Mouse (Mus musculus): ENCODE measurements around the gene Igfbp6.

The Igfbp6 gene

DNA sequence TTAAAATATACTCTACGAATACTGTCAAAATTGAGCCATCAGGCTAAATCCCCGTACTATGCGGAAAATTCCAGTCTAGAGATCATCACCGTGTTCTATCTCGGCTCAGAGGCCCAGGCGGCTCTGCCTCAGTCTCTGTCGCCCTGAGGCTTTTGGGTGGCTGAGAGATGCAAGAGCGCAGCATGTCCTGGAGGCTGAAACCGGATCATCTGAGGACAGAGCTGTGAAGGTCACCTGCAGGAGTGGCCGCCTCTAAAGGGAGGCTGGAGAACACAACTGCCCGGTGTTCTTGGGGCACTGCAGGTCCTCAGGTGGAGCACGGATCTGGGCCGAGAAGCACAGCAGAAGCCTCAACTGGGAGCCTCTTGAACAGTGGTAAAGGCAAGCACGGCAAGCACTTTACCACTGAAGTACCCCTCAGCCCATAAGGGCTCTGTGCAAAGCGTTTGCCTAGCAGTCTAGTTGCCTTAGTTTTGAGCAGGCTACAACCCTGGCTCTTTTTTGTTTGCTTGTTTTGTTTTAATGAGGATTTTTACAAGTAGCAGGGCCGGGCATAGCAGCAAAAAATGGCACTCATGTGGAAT lies 31.7 kb downstream of the Igfbp6 start:
- DNase-seq (ENCODE audit: low spot score): no peak

- DNase-seq (ENCODE audit: low spot score): no peak
Observed at GRCm38 (mm10) chr15:102176571-102177316, 32.6 kb downstream of the Igfbp6 start.

- no peak for DNase-seq (ENCODE audit: low spot score)
Observed at GRCm38 (mm10) chr15:102177417-102177816, 33.3 kb downstream of the Igfbp6 start.

DNA sequence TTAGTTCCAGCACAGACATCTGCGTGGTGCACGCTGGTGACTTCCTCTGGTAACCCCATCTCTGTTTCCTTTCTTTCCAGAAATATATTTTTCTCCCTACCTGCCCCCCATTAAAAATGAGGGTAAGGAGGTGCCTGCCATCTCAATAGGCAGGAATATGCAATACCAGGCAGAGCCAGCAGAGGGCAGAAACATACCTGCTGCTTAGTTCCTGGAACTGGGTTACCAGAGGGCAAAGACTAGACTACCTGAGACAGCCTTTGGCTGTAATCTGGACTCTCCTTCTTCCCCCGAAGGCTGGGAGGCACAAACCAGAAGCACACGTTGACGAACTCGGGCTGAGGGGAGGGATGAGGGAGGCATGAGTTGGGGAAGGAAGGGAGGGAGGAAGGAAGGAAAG lies 34.1 kb downstream of the Igfbp6 start:
- peak; percentile 70 for DNase-seq (ENCODE audit: low spot score)

DNA sequence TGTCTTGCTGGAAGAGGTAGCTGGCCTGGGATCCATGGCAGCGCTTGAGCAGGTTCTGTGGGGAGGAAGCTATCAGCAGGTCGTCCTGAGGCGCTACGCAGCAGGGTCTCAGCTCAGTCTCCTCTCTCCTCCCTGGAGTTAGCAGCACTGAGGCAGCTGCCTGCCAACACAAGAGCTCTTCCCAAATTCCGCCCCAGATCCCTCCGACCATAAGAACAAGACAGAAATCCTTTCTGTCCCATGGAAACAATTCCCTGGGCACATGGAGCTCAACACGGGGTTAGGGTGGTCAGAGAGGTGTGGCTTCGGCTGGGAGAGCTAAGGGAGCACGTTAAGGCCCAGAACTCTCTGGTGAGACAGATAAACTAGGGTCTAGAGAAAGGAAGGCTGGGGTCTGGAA lies 34.9 kb downstream of the Igfbp6 start:
- no peak for DNase-seq (ENCODE audit: low spot score)

DNA sequence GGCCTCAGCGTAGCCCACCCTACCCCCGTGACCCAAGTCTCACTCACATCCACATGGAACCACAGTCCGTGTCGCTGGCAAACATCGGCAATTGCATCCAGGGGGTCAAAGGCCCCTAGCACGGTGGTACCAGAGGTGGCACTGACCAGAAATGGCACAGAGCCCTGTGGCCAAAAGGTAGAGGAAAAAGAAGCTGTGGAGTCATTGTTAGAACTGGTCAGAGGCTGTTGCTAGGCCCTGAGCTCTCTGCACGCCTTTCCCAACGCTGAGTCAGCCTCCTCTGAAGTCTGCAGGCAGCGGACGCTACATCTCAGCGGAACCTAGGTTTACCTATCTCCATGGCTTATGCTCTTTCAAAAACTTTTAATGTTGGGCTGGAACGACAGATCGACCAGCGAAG lies 35.8 kb downstream of the Igfbp6 start:
- no peak for DNase-seq (ENCODE audit: low spot score)

GRCm38 (mm10) chr15:102183076-102183475 lies 38.9 kb downstream of the Igfbp6 start:
- DNase-seq (ENCODE audit: low spot score): no peak

DNA sequence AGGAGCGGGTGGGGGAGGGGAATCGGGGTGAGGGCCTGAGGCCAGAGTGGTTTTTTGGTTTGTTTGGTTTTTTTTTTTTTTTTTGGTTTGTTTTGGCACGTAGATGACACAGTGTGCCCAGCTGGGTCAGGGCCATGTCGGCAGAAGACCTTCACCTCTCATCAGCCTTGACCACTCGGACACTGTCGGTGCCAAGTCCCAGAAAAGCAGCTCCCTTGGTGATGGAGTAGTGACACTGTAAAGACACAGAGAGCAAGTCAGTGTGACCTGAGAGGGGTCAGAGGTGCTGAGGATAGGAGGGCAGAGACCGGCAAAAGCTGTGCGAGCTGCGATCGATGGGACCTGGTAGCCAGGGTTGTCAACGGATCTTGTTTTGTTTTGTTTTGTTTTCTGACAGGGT lies 42.1 kb downstream of the Igfbp6 start:
- no peak for DNase-seq (ENCODE audit: low spot score)

DNA sequence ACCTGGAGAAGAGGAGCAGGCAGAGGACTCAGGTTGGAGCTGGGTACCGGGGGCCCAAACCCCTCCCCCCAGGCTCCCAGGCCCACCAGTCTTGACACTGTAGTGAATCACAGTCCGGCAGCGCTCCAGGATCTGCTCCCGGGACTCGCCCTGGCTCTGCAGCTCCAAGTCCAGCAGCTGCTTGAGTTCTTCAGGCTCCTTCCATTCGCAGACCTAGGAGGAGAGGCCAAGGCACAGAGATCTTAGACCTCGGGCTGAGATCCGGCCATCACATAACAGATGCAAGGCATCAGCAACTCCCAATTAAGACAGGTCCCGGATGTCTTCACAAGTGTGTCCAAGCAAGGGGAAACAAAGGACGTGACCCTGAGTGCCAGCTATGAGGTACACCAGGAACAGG lies 43.9 kb downstream of the Igfbp6 start:
- DNase-seq (ENCODE audit: low spot score): no peak

DNA sequence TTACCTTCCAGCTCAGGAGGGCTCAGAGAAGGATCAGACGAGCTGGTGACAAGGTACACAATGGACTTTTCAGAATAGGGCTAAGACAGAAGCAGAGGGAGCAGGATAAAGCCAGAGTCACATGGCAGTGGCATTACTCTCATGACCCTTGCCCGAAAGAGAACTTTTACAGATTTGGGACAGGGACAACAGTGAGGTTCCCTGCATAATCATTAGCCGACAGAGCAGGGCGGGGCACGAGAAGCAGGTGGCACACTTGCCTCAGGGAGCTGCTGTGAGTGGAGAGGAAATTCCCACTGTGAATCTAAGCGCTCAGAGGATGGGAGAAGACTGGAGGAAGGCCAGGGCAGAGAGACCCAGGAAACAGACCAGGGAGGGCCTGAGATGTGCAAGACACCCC lies 44.7 kb downstream of the Igfbp6 start:
- no peak for DNase-seq (ENCODE audit: low spot score)

DNA sequence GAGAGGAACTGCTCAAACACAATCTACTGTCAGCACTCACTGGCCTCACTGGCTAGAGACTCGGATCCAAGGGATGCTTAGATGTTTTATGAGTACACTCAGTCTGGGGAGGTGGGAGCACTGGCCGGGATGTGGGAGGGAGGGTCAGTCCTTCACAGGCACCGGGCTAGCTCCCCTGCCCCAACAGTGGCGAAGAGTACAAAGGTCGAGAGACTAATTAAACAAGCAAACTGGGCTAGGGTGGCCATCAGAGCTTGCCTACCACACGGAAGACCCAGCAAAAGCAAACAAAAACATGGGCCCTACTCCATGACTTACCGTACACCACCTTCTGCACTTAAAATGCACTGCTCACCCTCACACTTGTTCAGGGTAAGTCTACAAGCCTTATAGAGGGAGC lies 47.5 kb downstream of the Igfbp6 start:
- DNase-seq (ENCODE audit: low spot score): no peak

DNA sequence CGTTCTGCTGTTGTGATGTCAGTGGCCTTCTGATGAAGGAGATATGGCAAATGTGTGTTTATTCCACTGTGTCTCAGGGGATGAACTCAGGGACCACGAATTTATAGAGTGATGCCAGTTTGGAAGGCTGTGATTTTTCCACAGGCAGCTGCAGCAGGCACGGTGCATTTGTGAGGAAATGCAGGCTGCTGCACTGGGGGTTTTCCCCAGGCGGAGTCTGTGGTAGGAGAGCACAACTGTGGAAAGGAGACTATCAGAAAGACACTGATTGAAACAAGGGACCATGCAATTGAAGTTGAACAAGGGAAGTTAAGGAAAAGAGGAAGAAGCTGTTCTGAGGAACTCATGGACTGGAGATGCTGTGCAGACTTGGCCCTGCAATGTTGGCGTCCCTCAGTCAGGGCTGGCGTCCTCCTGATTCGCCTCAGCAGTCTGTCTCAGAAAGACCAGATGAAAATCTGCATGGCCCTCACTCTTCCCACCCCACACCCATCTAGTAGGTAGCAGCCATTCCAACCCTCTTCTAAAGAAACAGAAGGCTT lies 48.2 kb downstream of the Igfbp6 start:
- no peak for DNase-seq (ENCODE audit: low spot score)

DNA sequence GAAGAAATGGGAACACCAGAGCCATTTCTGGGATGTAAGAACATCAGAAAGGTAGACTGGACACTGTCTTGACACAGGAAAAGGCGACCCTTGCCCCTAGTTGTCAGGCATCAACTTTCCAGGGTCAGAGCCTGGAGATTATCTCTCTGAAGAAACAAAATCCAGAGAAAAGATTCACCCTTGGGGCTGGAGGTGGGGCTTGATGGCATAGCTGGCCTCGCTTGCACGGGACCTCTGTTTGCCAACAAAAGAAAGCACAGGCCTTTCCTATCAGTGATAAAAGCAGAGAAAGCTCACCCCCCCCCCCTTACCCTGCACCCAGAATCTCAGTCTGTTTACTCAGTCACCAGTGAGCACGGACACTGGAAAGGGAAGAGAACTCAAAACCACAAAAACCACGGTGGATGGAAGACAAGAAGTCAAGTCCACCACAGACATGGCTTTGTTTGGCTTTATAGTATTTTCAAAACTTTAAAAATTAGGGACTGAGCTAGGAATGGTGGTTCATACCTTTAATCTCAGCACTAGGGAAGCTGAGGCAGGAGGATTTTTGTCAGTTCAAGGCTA lies 48.7 kb downstream of the Igfbp6 start:
- no peak for DNase-seq (ENCODE audit: low spot score)

GRCm38 (mm10) chr15:102193652-102194051 lies 49.5 kb downstream of the Igfbp6 start:
- DNase-seq (ENCODE audit: low spot score): no peak

DNA sequence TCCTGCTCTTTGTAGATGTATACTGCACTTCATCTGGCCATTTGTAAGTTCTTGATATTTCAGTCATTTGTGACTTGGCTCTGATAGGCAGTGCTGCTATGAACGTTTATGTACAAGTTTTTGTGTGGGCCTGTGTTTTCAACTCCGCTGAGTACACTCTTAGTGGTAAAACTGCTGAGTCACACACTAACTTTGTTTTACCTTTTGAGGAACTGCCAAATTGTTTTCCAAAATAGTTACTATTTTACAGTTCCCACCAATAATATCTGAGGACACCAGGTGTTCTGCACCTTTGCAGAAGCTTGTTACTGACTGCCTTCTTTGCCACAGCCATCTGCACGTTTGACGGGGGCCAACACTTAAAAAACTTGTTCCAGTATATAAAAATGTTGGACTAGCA lies 50.3 kb downstream of the Igfbp6 start:
- no peak for DNase-seq (ENCODE audit: low spot score)

DNA sequence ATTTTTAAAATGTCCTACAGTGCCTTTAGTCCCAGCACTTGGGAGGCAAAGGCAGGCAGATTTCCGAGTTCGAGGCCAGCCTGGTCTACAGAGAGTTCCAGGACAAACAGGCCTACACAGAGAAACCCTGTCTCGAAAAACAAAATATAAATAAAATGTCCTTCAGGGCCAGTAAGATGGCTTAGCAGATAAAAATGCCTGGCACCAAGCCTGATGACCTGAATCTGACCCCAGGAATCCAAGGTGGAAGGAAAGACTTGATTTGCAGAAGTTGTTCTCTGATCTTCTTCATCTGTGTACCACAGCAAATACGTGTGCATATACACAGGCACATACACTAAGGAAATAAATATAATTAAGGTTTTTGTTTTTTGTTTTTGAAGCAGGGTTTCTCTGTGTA lies 51.2 kb downstream of the Igfbp6 start:
- no peak for DNase-seq (ENCODE audit: low spot score)

GRCm38 (mm10) chr15:102198841-102199240 lies 54.7 kb downstream of the Igfbp6 start:
- no peak for DNase-seq (ENCODE audit: low spot score)

All from ovary, postnatal 10 days (tissue).